Mouse (Mus musculus) stomach, embryonic 14.5 days (tissue): Measurements from ENCODE around the gene Ptcd2. TPM values are rescaled to one million over a fixed set of nuclear protein-coding genes. Genes with fewer than 3 reads are reported as not detected.

Experiments used
- polyA plus RNA-seq: library from polyadenylated mRNA; unstranded; fragments of >200 nt; fragmentation: Nextera tagmentation; extraction: Ambion mirVana; gene quantifications from 2 replicates; pipeline ENCODE4 v1.2.1, GENCODE M21; 2014

Ptcd2 gene
- polyA plus RNA-seq, 1 experiment from 2014 or later, result 44.7 TPM

Other genes starting within 250 kb of the Ptcd2 start
- 0.93 and 1.2 TPM in 2 replicates for gene Zfp366, start 159.9 kb downstream of the Ptcd2 start, polyA plus RNA-seq
- 56.1 and 56.2 TPM in 2 replicates for gene Mrps27, start 81 bp upstream of the Ptcd2 start, polyA plus RNA-seq
- 244 and 252 TPM in 2 replicates for gene Map1b, start 171.8 kb upstream of the Ptcd2 start, polyA plus RNA-seq